Mouse (Mus musculus) adrenal gland, postnatal 25 days (tissue): Measurements from ENCODE around the gene Xkr8. TPM values are rescaled to one million over a fixed set of nuclear protein-coding genes. Genes with fewer than 3 reads are reported as not detected.
"Not testable (repeated sequence)": the region's sequence is repeated elsewhere in the genome, so short reads cannot be mapped to it uniquely, and the experiment has no call there.

Experiments used
- DNase-seq: peaks from one replicate; pipeline ENCODE4 v3.0.0; 2021; ENCODE audit warnings: mixed read lengths
- total RNA-seq: library from RNA; stranded (reverse); gene quantifications from 2 replicates; pipeline ENCODE4 v1.2.3, GENCODE M21; 2021

Gene Xkr8
- total RNA-seq, 1 experiment from 2014 or later = 7.2 TPM

DNA sequence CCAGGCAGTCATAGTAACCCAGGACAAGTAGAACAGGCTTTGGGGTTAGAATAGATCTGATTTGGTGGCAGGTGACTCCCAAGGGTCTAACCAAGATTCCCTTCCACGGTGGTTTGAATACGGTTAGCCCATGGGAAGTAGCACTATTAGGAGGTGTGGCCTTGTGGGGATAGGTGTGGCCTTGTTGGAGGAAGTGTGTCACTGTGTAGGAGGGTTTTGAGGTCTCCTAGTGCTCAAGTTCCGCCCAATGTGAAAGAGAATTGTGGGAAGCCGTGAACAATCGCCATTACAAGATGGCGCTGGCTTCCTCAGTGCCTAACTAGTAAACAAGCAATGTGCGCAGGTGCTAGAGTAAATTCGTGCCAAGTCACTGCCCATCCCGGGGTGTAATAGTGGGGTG, 4.8 kb upstream of the Xkr8 start:
- DNase-seq = not testable (repeated sequence)

DNA sequence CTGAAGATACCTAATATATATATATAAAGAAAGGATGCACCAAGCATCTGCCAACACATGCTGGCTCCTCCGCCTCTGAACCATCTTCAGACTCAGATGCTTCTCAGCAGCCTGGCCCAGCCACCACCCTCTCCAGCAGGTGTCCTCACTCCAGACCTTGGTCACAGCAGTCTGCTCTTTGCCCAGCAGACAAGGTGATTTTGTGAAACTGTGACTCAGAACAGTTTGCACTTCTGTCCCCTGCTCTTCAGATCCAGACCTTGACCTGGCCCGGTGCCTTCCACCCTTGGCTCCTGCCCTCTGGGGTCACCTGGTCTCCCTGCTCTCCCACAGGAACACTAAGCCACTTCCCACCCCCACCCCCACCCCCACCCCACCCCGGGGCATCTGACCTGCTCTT, 3.5 kb upstream of the Xkr8 start:
- no peak for DNase-seq

DNA sequence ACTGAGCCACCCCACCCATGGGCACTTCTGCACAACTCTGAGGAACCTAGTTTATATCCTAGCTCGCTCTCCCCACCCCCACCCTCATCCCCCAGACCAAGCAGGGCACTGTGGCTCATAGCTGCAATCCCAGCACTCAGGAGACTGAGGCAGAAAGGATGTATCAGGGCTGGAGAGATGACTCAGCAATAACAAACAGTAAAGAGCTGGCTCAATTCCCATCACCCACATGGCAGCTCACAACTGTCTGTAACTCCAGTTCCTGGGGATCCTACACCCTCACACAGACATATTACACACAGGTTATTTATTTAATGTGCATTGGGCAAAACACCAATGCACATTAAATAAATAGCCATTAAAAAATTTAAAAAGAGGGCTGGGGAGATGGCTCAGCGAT, 3.0 kb upstream of the Xkr8 start:
- DNase-seq = no peak

DNA sequence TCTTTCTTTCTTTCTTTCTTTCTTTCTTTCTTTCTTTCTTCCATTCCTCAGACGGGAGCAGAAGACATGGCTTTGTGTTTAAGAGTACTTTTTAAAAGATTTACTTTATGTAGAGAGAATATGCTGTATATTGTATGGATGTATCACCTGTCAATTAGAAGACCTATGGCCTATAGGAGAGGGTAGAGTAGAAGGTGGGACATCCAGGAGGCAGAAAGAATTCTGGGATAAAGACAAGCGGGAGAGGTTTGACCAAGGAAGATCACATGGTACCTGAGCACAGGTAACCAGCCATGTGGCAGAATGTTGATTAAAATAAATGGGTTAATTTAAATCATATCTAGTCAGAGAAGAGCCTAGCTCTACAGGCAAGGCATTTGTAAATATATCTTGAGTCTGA, 2.4 kb upstream of the Xkr8 start:
- no peak for DNase-seq

DNA sequence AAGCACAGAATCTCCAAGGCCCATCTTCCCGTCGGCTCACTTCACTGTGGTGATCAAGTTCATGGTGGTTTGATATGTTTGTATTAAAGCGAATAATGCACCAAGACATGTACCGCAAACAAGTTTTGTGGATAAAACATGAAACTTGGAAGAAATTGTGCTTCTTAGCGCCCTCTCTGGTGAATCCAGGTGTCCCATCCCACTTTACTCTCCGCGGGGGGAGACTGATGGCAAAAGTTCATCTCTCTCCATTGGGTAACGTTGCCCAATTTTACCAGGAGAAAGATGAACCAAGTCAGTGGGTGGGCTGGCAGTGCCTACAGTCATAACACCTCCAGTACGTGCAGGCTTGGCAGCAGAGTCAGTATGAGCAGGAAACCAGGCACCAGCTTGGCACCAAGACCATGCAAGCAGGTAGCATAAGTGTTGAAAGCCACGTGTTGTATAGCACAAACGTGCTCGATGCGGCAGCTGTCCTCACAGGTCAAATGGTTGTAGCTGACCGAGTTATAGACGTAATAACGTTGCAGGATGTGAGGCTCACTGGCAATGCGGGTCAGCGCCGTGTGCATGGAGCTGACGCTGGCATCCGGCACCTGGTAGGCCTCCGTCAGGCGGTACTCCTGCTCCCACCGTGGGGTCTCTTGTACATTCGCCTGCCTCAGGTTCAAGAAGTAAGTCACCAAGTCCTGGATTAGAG, 875 bp upstream of the Xkr8 start:
- DNase-seq = no peak

- no peak for DNase-seq
Observed at GRCm38 (mm10) chr4:132731616-132732015, 730 bp downstream of the Xkr8 start.

DNA sequence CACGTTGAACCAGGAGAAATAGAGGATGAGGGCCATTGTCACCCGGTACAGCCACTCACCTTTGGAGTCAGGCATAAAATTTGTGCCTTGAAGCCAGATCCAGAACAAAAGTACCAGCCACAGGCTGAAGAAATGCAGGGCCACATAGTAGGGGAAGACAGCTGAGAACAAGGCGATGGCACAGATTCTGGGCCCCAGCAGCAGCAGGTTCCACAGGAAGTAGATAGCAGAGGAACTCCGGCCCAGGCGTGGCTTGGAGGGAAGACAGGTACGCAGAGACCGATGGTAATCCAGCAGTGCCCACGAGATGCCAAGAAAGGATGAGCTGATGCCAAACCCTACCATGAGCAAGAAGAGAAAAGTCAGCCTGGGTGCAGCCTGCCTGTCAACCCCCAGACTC, 4.1 kb downstream of the Xkr8 start:
- DNase-seq = no peak

DNA sequence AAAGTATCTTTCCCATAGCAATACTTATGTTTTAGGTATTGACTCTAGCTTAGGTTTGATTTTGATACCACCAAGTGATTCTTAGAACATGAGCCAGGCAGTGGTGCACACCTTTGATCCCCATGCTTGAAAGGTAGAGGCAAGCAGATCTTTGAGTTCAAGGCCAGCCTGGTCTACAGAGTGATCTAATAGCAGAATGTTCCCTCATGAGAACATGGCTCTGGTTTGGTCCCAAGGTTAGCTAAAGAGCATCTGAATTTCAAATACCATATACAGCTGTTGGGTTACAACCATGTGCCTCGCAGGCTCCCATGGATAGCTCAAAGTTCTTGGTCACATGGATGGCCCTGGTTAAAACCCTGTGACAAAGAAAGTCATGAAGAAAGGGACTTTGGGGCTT, 14.1 kb downstream of the Xkr8 start:
- DNase-seq = no peak

DNA sequence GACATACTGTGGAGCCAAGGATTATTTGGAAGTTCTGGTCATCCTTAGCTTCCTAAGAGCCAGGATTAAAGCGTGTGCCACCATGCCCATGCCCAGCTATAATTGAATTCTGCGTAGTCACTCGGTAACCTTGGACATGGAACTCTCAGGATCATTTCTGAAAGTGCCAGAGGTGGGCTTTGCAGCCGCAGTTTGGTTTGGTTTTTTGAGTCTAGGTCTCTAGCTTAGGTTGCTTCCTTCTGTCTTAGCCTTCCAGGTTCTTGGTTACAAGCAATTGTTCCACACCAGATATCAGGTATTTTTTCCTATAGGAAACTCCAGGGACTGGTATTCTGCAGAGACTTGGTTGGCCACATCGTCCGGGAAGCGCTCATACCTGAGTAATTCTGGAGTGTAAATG, 19.2 kb downstream of the Xkr8 start:
- DNase-seq = no peak

DNA sequence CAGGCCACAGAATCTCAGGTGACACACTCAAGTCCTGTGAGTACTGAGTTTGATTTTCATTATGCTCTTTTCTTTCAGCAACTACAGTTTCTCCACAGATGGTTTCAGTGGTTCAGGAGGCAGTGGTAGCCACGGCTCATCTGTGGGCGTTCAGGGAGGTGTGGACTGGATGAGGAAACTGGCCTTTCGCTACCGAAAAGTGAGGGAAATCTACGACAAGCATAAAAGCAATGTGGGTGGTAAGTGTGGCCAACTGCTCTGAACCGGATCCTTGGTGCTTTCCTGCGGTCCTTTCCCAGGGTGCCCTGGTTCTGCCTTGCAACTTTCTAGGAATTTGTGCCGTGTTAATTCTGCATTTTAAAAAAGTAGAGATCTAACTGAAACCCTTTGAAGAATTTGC, 25.5 kb downstream of the Xkr8 start:
- no peak for DNase-seq

- DNase-seq = no peak
Observed at GRCm38 (mm10) chr4:132702076-132702475, 30.3 kb downstream of the Xkr8 start.

DNA sequence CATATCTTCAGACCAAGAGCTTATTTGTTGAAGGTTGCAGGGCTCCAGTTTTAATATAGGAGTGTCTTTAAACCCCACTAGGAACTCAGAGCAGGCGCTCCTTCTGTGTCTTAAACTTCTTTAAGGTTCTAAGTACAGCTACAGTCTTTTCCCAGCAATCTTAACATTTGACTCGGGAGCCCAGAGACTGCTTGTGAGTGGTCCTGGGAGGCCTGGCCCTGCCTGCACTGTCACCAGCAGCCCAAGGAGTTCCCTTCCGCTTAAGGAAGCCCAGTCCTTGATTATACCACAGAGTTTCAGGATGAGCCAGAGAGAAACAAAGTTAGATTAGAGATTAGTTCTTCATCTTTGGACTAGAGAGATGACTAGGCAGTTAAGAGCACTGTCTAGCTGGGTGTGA, 39.0 kb downstream of the Xkr8 start:
- no peak for DNase-seq

GRCm38 (mm10) chr4:132689634-132690033, 42.7 kb downstream of the Xkr8 start:
- no peak for DNase-seq

DNA sequence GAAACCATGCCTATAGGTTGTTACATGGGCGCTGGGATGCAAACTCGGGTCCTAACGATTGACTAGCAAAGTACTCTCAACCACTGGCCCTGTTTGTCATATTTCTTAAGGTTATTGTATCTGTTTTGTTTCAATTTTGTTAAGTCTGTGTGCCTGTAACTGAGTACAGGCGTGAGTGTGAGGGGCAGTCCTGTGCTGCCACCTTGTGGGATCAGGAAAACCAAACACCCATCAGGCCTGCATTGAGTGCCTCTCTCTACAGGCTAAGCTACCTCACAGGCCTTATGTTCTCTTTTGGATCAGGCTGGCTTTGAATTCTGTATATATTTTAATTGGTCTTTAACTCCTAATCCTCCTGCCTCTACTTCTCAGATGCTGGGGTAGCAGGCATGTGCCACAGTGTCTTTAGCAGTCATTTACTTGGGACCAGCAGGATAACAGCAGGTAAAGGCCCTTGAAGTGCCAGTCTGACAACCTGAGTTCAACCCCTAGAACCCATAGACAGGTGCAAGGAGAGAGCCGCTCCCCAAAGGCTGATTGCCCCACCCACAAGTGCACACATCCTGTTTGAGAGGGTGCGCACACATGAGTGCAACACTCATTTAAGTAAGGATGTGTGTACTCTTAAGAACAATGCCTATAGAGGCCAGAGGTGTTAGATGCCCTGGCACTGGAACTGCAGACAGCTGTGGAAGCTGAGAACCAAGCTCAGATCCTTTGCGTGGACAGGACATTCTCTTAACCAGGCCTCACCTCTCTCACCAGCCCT, 55.4 kb downstream of the Xkr8 start:
- DNase-seq = peak; percentile 39

Other genes with a start within 250 kb of the Xkr8 start
- gene Sesn2, start 222.0 kb downstream of the Xkr8 start, total RNA-seq = 20.6 and 24.1 TPM in 2 replicates
- gene Atpif1, start 198.9 kb downstream of the Xkr8 start, total RNA-seq = 426 and 437 TPM in 2 replicates
- 114 and 119 TPM in 2 replicates for gene Dnajc8, start 197.0 kb downstream of the Xkr8 start, total RNA-seq
- gene Ptafr, start 168.5 kb downstream of the Xkr8 start, total RNA-seq = 0.76 and 0.97 TPM in 2 replicates
- gene Eya3, start 93.6 kb downstream of the Xkr8 start, total RNA-seq = 22.4 and 28.8 TPM in 2 replicates
- gene Smpdl3b, start 24.7 kb upstream of the Xkr8 start, total RNA-seq = 35.5 and 35.9 TPM in 2 replicates
- 17.7 and 19.4 TPM in 2 replicates for gene Rpa2, start 35.8 kb upstream of the Xkr8 start, total RNA-seq
- gene Themis2, start 63.8 kb upstream of the Xkr8 start, total RNA-seq = 0.48 and 1.4 TPM in 2 replicates
- 46.7 and 51.5 TPM in 2 replicates for gene Ppp1r8, start 110.6 kb upstream of the Xkr8 start, total RNA-seq
- 56.4 and 57.6 TPM in 2 replicates for gene Stx12, start 152.0 kb upstream of the Xkr8 start, total RNA-seq
- 35.3 and 36.6 TPM in 2 replicates for gene Fam76a, start 190.0 kb upstream of the Xkr8 start, total RNA-seq
- gene Fgr, start 241.5 kb upstream of the Xkr8 start, total RNA-seq = 0.33 TPM in 1 of 2 replicates, not detected in the other